ENCODE assay signal across 8 mouse cellular contexts in the genomic region with DNA sequence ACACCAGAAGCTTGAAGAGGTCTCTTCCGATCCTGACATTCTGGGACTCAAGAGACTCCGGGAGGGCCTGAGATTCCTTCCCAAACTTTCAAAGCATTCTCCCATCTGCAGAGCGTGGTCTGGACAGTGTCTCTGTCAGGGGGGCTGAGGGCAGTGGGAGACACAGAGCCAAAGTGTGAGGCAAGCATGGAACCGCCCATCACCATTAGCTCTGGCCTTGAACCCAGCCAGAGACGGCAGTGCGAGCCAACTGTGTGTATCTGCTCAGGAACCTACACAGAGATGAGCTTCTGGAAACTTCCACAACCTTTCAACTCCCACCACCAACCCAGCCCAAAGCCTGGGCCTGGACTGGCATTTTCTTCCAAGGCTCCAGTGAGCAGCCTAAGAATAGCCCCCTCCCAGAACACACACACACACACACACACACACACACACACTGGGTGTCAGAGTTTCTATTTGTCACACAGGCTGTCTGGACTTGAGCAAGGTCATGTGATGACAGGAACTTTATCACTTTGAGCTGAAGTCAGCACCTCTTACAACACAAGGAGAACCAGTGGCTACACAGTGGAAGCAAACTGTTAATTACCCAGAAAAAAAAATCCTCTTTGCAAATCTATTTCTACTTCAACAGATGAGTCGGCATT.
DNase-seq lines count a peak whose midpoint lies in the region; ATAC-seq and TF ChIP-seq lines count a peak whose summit lies in the region.

No protein-coding gene starts in this region.

- 39% methylated on average over 7 of the region's 7 CpGs for WGBS in lung, embryonic 14.5 days
- WGBS in heart, embryonic 14.5 days, result 5% methylated on average over 7 of the region's 7 CpGs
- WGBS in liver, embryonic 16.5 days (ENCODE audit: insufficient replicate concordance), result 56% methylated on average over 7 of the region's 7 CpGs
- 84% methylated on average over 7 of the region's 7 CpGs for WGBS in thymus, adult 2 months

- H3K9ac ChIP-seq in lung, embryonic 14.5 days, result no peak overlapping the region
- H3K9ac ChIP-seq in heart, embryonic 14.5 days (ENCODE audit: low read length), result no peak overlapping the region
- no peak overlapping the region for H3K9ac ChIP-seq in liver, embryonic 16.5 days (ENCODE audit: low read depth, low read length)

- H3K4me3 ChIP-seq in lung, embryonic 14.5 days (ENCODE audit: low read depth, low read length), result no peak overlapping the region
- H3K4me3 ChIP-seq in heart, embryonic 14.5 days (ENCODE audit: control insufficient read depth in 1 of 2, insufficient read depth in 1 of 2, low read depth in 1 of 2, low read length in 2 of 2), result 0 out of 4 replicates have a peak overlapping the region, but pooled peaks of 1 of the 2 experiments have one; percentile 10
- H3K4me3 ChIP-seq in liver, embryonic 16.5 days (ENCODE audit: low read depth, low read length), result no peak overlapping the region
- H3K4me3 ChIP-seq in thymus, adult 2 months (ENCODE audit: control insufficient read depth, insufficient read depth, low read length), result no peak overlapping the region

- TF ChIP-seq POLR2A in thymus, adult 2 months (IDR thresholded peaks at IDR 0.05; ENCODE audit: control insufficient read depth, extremely low read depth, insufficient read depth, low read length, poor library complexity), result no peak

- H3K9me3 ChIP-seq in lung, embryonic 14.5 days (ENCODE audit: low read depth, low read length), result no peaks in the 10 kb centered on the region
- H3K9me3 ChIP-seq in heart, embryonic 14.5 days (ENCODE audit: control insufficient read depth, low read length), result no peaks in the 10 kb centered on the region
- no peaks in the 10 kb centered on the region for H3K9me3 ChIP-seq in liver, embryonic 16.5 days (replicated peaks; ENCODE audit: control insufficient read depth, low read length)

- no peaks in the 10 kb centered on the region for H3K27me3 ChIP-seq in lung, embryonic 14.5 days (ENCODE audit: insufficient read depth, low read length)
- H3K27me3 ChIP-seq in heart, embryonic 14.5 days (ENCODE audit: control insufficient read depth, insufficient read depth, low read length), result no peaks in the 10 kb centered on the region
- H3K27me3 ChIP-seq in liver, embryonic 16.5 days (ENCODE audit: control insufficient read depth, insufficient read depth, low read depth, low read length), result no peaks in the 10 kb centered on the region
- H3K27me3 ChIP-seq in thymus, adult 2 months (ENCODE audit: control insufficient read depth, insufficient read depth, low read length), result no peaks in the 10 kb centered on the region

- H3K4me2 ChIP-seq in lung, embryonic 14.5 days, result no peak overlapping the region
- H3K4me2 ChIP-seq in heart, embryonic 14.5 days (ENCODE audit: low read length), result peak overlapping the region; percentile 51
- no peak overlapping the region for H3K4me2 ChIP-seq in liver, embryonic 16.5 days (ENCODE audit: low read depth, low read length)

- no peak for TF ChIP-seq CTCF in lung, embryonic 14.5 days (IDR thresholded peaks at IDR 0.05; ENCODE audit: low read depth)
- no peak for TF ChIP-seq CTCF in thymus, adult 2 months (IDR thresholded peaks at IDR 0.05; ENCODE audit: borderline replicate concordance, control insufficient read depth, extremely low read depth, insufficient read depth, low read length, poor library complexity)

- H3K27ac ChIP-seq in lung, embryonic 14.5 days (ENCODE audit: low read depth), result no peak overlapping the region; the same call in 1 of the 2 replicates
- peak overlapping the region; percentile 62 to 86 for H3K27ac ChIP-seq in heart, embryonic 14.5 days (replicated peaks in 1 of 2; ENCODE audit: control insufficient read depth in 1 of 2, insufficient read depth in 1 of 2, low read depth in 2 of 2, low read length in 2 of 2)
- peak overlapping the region; percentile 17 for H3K27ac ChIP-seq in liver, embryonic 16.5 days (ENCODE audit: low read length)
- no peak overlapping the region for H3K27ac ChIP-seq in thymus, adult 2 months (ENCODE audit: control insufficient read depth, insufficient read depth, low read length)

- H3K4me1 ChIP-seq in lung, embryonic 14.5 days (ENCODE audit: insufficient read depth), result peaks cover 15% of the 10 kb centered on the region
- peaks cover 22 to 34% of the 10 kb centered on the region in 2 experiments for H3K4me1 ChIP-seq in heart, embryonic 14.5 days (ENCODE audit: control insufficient read depth in 2 of 2, insufficient read depth in 2 of 2, low read length in 2 of 2)
- no peaks in the 10 kb centered on the region; the same call in none of the 2 replicates for H3K4me1 ChIP-seq in liver, embryonic 16.5 days (ENCODE audit: control insufficient read depth, low read depth, low read length)
- H3K4me1 ChIP-seq in thymus, adult 2 months (replicated peaks; ENCODE audit: control insufficient read depth, insufficient read depth, low read length), result peaks cover 41% of the 10 kb centered on the region

- peak; percentile 53 for DNase-seq in lung, embryonic 14.5 days
- DNase-seq in lung, postnatal 25 days (ENCODE audit: low spot score), result no peak
- DNase-seq in urinary bladder, postnatal 4 days (ENCODE audit: low spot score in 2 of 2), result peak; percentile 59 to 69
- DNase-seq in cerebellum, adult 11-12 months, result no peak
- no peak for DNase-seq in kidney, postnatal 10 days
- DNase-seq in thymus, adult 2 months, result no peak

- H3K36me3 ChIP-seq in lung, embryonic 14.5 days (ENCODE audit: insufficient read depth), result no peaks in the 10 kb centered on the region
- no peaks in the 10 kb centered on the region for H3K36me3 ChIP-seq in heart, embryonic 14.5 days (ENCODE audit: control insufficient read depth, insufficient read depth, low read length)
- no peaks in the 10 kb centered on the region for H3K36me3 ChIP-seq in liver, embryonic 16.5 days (ENCODE audit: control insufficient read depth, insufficient read depth)
- no peaks in the 10 kb centered on the region for H3K36me3 ChIP-seq in thymus, adult 2 months (ENCODE audit: control insufficient read depth, insufficient read depth, low read length)

- ATAC-seq in lung, embryonic 14.5 days (ENCODE audit: insufficient read depth), result peak; percentile 59
- peak; percentile 81 for ATAC-seq in heart, embryonic 14.5 days (ENCODE audit: insufficient number of reproducible peaks, insufficient read depth, low FRiP score, low read depth)
- ATAC-seq in liver, embryonic 16.5 days (ENCODE audit: low read depth), result peak; percentile 63

Comparison
In these comparisons a context has a peak if more than half of its experiments do, and no peak if none do; other contexts are left out.
1. DNase-seq: peak in lung, embryonic 14.5 days (single experiment) and urinary bladder, postnatal 4 days (2 of 2); none in lung, postnatal 25 days (single experiment), cerebellum, adult 11-12 months (single experiment), kidney, postnatal 10 days (single experiment) and thymus, adult 2 months (single experiment).
2. H3K27ac ChIP-seq: peak in heart, embryonic 14.5 days (2 of 2) and liver, embryonic 16.5 days (single experiment); none in lung, embryonic 14.5 days (single experiment) and thymus, adult 2 months (single experiment).
3. Peak in every context shown above with its lines, with median percentiles within 50 percentile points of each other: ATAC-seq.